Mouse (Mus musculus): ENCODE data around the gene Csrp2.

DNA sequence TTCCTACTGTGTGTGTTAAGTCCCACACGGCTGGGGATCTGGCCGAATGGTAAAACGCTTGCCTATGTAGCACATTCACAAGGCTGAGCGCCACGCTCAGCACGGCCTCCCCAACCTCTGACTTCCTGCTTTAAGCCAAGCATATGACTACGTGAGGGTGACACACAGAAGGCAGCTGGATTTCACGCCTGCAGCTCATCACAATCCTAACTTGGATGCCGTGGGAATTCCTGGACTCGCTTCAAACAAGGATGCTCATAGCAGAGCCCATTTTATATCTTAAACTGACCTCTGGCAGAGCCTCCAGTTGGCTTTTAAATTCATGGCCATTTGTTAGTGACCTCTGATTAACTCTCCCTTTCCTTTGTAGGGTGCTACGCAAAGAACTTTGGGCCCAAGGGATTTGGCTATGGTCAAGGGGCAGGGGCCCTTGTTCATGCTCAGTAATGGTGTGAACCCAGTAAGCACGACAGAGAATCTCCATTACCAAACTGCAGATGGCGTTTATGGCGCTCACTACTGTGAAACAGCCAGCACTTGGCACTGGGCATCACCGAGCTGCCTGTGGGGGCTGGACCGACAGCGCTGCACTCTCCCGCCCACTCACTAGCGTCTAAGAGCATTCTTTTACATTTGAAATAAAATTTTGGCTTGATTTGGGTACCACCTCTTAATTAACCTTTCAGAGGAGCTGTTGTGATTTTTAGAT, 19.4 kb downstream of the Csrp2 start:
- no peak for TF ChIP-seq EP300 (IDR thresholded peaks at IDR 0.05; ENCODE audit: insufficient read depth, low read depth, low read length)
- TF ChIP-seq CTCF (IDR thresholded peaks at IDR 0.05; ENCODE audit: low read depth, low read length): no peak
- no peak for TF ChIP-seq POLR2A (IDR thresholded peaks at IDR 0.05; ENCODE audit: insufficient read depth, low read length)
